Mouse (Mus musculus): ENCODE results near the gene Pex3. TPM values are rescaled to one million over a fixed set of nuclear protein-coding genes. Genes with fewer than 3 reads are reported as not detected.

Pex3 gene
- total RNA-seq, 2 experiments from 2014 or later: 22.7 to 29.1 TPM

Other genes starting within 250 kb of the Pex3 start
- gene Phactr2, start 78.7 kb downstream of the Pex3 start, total RNA-seq (2021): 10 to 100 TPM; 15.9 to 18.8 TPM
- gene Fuca2, start 53.6 kb downstream of the Pex3 start, total RNA-seq (2021): 10 to 100 TPM; 36.0 to 44.8 TPM
- 1 to 10 TPM; 7.8 to 8.0 TPM for gene Adat2, start 248 bp downstream of the Pex3 start, total RNA-seq (2021)